Mouse (Mus musculus): ENCODE results near the gene Neu2.
"Not testable (repeated sequence)": the region's sequence is repeated elsewhere in the genome, so short reads cannot be mapped to it uniquely, and the experiment has no call there.

GRCm38 (mm10) chr1:87469971-87470370 is 39.7 kb upstream of the Neu2 start, which contains the start of gene Snorc:
- not testable (repeated sequence) for TF ChIP-seq POLR2A (IDR thresholded peaks at IDR 0.05; ENCODE audit: borderline replicate concordance, insufficient read depth, low read length); CTCF (IDR thresholded peaks at IDR 0.05; ENCODE audit: borderline replicate concordance, insufficient read depth, low read depth, low read length)
